10 mouse cellular contexts compared by ENCODE assay signal in genomic region chr2:5241469-5241897, GRCm38 (mm10).
DNase-seq lines count a peak whose midpoint lies in the region; ATAC-seq and TF ChIP-seq lines count a peak whose summit lies in the region.
"Had no signal": no experiment of that assay in that cellular context is flagged by ENCODE, and none has a peak within 500 bp of the region (broad histone marks: within the 10 kb centered on the region; RNA-seq: fewer than 3 reads in every experiment).

No protein-coding gene starts in this region.

- H3K4me3 ChIP-seq in heart, embryonic 11.5 days (ENCODE audit: low read depth, low read length) = no peak overlapping the region
- no peak overlapping the region for H3K4me3 ChIP-seq in limb, embryonic 14.5 days (replicated peaks; ENCODE audit: low read length)
- H3K4me3 ChIP-seq: embryonic facial prominence, embryonic 12.5 days; lung, embryonic 15.5 days had no signal

- H3K4me2 ChIP-seq in heart, embryonic 11.5 days = no peak overlapping the region
- H3K4me2 ChIP-seq in limb, embryonic 14.5 days (replicated peaks; ENCODE audit: low read depth, low read length, severe bottlenecking) = no peak overlapping the region
- H3K4me2 ChIP-seq: embryonic facial prominence, embryonic 12.5 days; lung, embryonic 15.5 days had no signal

- peak; percentile 28 for DNase-seq in heart, adult 8-10 months (ENCODE audit: low spot score)
- peak; percentile 87 for DNase-seq in brain, adult 2 months (ENCODE audit: low read depth, low spot score)
- peak; percentile 67 to 84 for DNase-seq in frontal cortex, adult 2 months (ENCODE audit: extremely low spot score in 1 of 2, low spot score in 1 of 2)
- DNase-seq in kidney, postnatal 10 days = peak; percentile 75
- peak; percentile 91 for DNase-seq in limb, embryonic 14.5 days (ENCODE audit: low spot score)
- no peak for DNase-seq in thymus, postnatal 25 days

- no peak for ATAC-seq in heart, embryonic 11.5 days (replicated peaks; ENCODE audit: insufficient number of reproducible peaks, low FRiP score, low TSS enrichment)
- ATAC-seq in limb, embryonic 14.5 days (ENCODE audit: low FRiP score, low read depth) = peak; percentile 79
- no peak for ATAC-seq in activated CD4-positive, CD25-positive, alpha-beta regulatory T cell, adult 4 months

- no peak overlapping the region for H3K27ac ChIP-seq in heart, embryonic 11.5 days (ENCODE audit: low read depth, low read length)
- peak overlapping the region; percentile 21; the same call in 1 of the 2 replicates for H3K27ac ChIP-seq in limb, embryonic 14.5 days (replicated peaks; ENCODE audit: low read depth, low read length)
- H3K27ac ChIP-seq: embryonic facial prominence, embryonic 12.5 days; lung, embryonic 15.5 days had no signal

- H3K9ac ChIP-seq in heart, embryonic 11.5 days (ENCODE audit: low read depth, low read length) = no peak overlapping the region
- H3K9ac ChIP-seq in limb, embryonic 14.5 days (ENCODE audit: low read depth, low read length, severe bottlenecking) = no peak overlapping the region
- H3K9ac ChIP-seq: embryonic facial prominence, embryonic 12.5 days; lung, embryonic 15.5 days had no signal

- H3K36me3 ChIP-seq in heart, embryonic 11.5 days (ENCODE audit: control insufficient read depth, insufficient read depth, low read length) = no peaks in the 10 kb centered on the region
- H3K36me3 ChIP-seq in limb, embryonic 14.5 days (ENCODE audit: control insufficient read depth, insufficient read depth, low read length) = no peaks in the 10 kb centered on the region
- H3K36me3 ChIP-seq: embryonic facial prominence, embryonic 12.5 days; lung, embryonic 15.5 days had no signal

- no peak for TF ChIP-seq POLR2A in limb, embryonic 14.5 days (IDR thresholded peaks at IDR 0.05; ENCODE audit: borderline replicate concordance, extremely low read depth, insufficient read depth, insufficient read length)

- H3K9me3 ChIP-seq in heart, embryonic 11.5 days (replicated peaks; ENCODE audit: control insufficient read depth, low read length) = no peaks in the 10 kb centered on the region
- no peaks in the 10 kb centered on the region for H3K9me3 ChIP-seq in limb, embryonic 14.5 days (ENCODE audit: control insufficient read depth, low read length)
- H3K9me3 ChIP-seq: embryonic facial prominence, embryonic 12.5 days; lung, embryonic 15.5 days had no signal

- 63% methylated on average over 6 of the region's 6 CpGs for WGBS in heart, embryonic 11.5 days (ENCODE audit: insufficient replicate concordance)
- 24% methylated on average over 6 of the region's 6 CpGs for WGBS in limb, embryonic 14.5 days

- H3K27me3 ChIP-seq in heart, embryonic 11.5 days (ENCODE audit: control insufficient read depth, insufficient read depth, low read length) = no peaks in the 10 kb centered on the region
- H3K27me3 ChIP-seq in limb, embryonic 14.5 days (ENCODE audit: control insufficient read depth, insufficient read depth, low read length) = no peaks in the 10 kb centered on the region
- H3K27me3 ChIP-seq: lung, embryonic 15.5 days had no signal

- H3K4me1 ChIP-seq in heart, embryonic 11.5 days (ENCODE audit: control insufficient read depth, insufficient read depth, low read length) = no peaks in the 10 kb centered on the region
- peaks cover 25% of the 10 kb centered on the region for H3K4me1 ChIP-seq in limb, embryonic 14.5 days (ENCODE audit: control insufficient read depth, insufficient read depth, low read length)
